Mouse (Mus musculus): ENCODE data around the gene Tekt3. TPM values are rescaled to one million over a fixed set of nuclear protein-coding genes. Genes with fewer than 3 reads are reported as not detected.

Gene Tekt3
- polyA plus RNA-seq, 1 experiment from 2014 or later: not detected

- DNase-seq (ENCODE audit: low spot score) (no peak), ATAC-seq (replicated peaks; ENCODE audit: low FRiP score) (no peak)
- no peaks in the 10 kb centered on the region for H3K9me3 ChIP-seq (ENCODE audit: control insufficient read depth, low read length)
- H3K27me3 ChIP-seq (ENCODE audit: control insufficient read depth, insufficient read depth, low read length): peaks cover 45% of the 10 kb centered on the region
- 5% methylated on average over 33 of the region's 33 CpGs for WGBS
- H3K36me3 ChIP-seq (ENCODE audit: control insufficient read depth, insufficient read depth, low read length): no peaks in the 10 kb centered on the region
- no peak overlapping the region for H3K9ac ChIP-seq (ENCODE audit: low read length)
- peaks cover 12% of the 10 kb centered on the region; the same call in 1 of the 2 replicates for H3K4me1 ChIP-seq (replicated peaks; ENCODE audit: control insufficient read depth, insufficient read depth, low read length)
- peak overlapping the region; percentile 41 for H3K4me2 ChIP-seq (ENCODE audit: low read depth, low read length, severe bottlenecking)
- no peak overlapping the region for H3K27ac ChIP-seq (ENCODE audit: low read depth, low read length)
- peak overlapping the region; percentile 29 for H3K4me3 ChIP-seq (ENCODE audit: low read depth, low read length)
Measured at GRCm38 (mm10) chr11:63131001-63131692, 69.7 kb downstream of the Tekt3 start.

- peaks cover 12% of the 10 kb centered on the region; the same call in 1 of the 2 replicates for H3K4me1 ChIP-seq (replicated peaks; ENCODE audit: control insufficient read depth, insufficient read depth, low read length)
- H3K27me3 ChIP-seq (ENCODE audit: control insufficient read depth, insufficient read depth, low read length): peaks cover 45% of the 10 kb centered on the region
- H3K4me2 ChIP-seq (ENCODE audit: low read depth, low read length, severe bottlenecking): peak overlapping the region; percentile 41
- H3K9ac ChIP-seq (ENCODE audit: low read length): no peak overlapping the region
- H3K27ac ChIP-seq (ENCODE audit: low read depth, low read length): no peak overlapping the region
- DNase-seq (ENCODE audit: low spot score) (no peak), ATAC-seq (replicated peaks; ENCODE audit: low FRiP score) (no peak)
- 5% methylated on average over 11 of the region's 11 CpGs for WGBS
- peak overlapping the region; percentile 29 for H3K4me3 ChIP-seq (ENCODE audit: low read depth, low read length)
- H3K36me3 ChIP-seq (ENCODE audit: control insufficient read depth, insufficient read depth, low read length): no peaks in the 10 kb centered on the region
- H3K9me3 ChIP-seq (ENCODE audit: control insufficient read depth, low read length): no peaks in the 10 kb centered on the region
Measured at GRCm38 (mm10) chr11:63131693-63132040, 70.2 kb downstream of the Tekt3 start.

- Histone ChIP-seq H3K9ac (ENCODE audit: low read length) (peak overlapping the region; percentile 68), H3K36me3 (ENCODE audit: control insufficient read depth, insufficient read depth, low read length) (no peaks in the 10 kb centered on the region), H3K4me2 (ENCODE audit: low read depth, low read length, severe bottlenecking) (peak overlapping the region; percentile 91), H3K4me1 (replicated peaks; ENCODE audit: control insufficient read depth, insufficient read depth, low read length) (peaks cover 12% of the 10 kb centered on the region; the same call in 1 of the 2 replicates), H3K4me3 (ENCODE audit: low read depth, low read length) (peak overlapping the region; percentile 51), H3K27ac (ENCODE audit: low read depth, low read length) (no peak overlapping the region), H3K9me3 (ENCODE audit: control insufficient read depth, low read length) (no peaks in the 10 kb centered on the region), H3K27me3 (ENCODE audit: control insufficient read depth, insufficient read depth, low read length) (peaks cover 45% of the 10 kb centered on the region)
- under 1% methylated on average over 11 of the region's 11 CpGs for WGBS
- DNase-seq (ENCODE audit: low spot score) (no peak), ATAC-seq (replicated peaks; ENCODE audit: low FRiP score) (0 out of 2 replicates have a peak, but pooled peaks have one; percentile 5)
Measured at GRCm38 (mm10) chr11:63132151-63132500, 70.7 kb downstream of the Tekt3 start.

- Histone ChIP-seq H3K9me3 (ENCODE audit: control insufficient read depth, low read length) (no peaks in the 10 kb centered on the region), H3K4me2 (ENCODE audit: low read depth, low read length, severe bottlenecking) (peak overlapping the region; percentile 91), H3K4me1 (replicated peaks; ENCODE audit: control insufficient read depth, insufficient read depth, low read length) (peaks cover 12% of the 10 kb centered on the region; the same call in 1 of the 2 replicates), H3K9ac (ENCODE audit: low read length) (peak overlapping the region; percentile 68), H3K27me3 (ENCODE audit: control insufficient read depth, insufficient read depth, low read length) (peaks cover 45% of the 10 kb centered on the region), H3K27ac (ENCODE audit: low read depth, low read length) (no peak overlapping the region), H3K36me3 (ENCODE audit: control insufficient read depth, insufficient read depth, low read length) (no peaks in the 10 kb centered on the region), H3K4me3 (ENCODE audit: low read depth, low read length) (peak overlapping the region; percentile 51)
- ATAC-seq (replicated peaks; ENCODE audit: low FRiP score): peak; percentile 19; the same call in 1 of the 2 replicates
- under 1% methylated on average over 63 of the region's 66 CpGs for WGBS
- peak; percentile 79 for DNase-seq (ENCODE audit: low spot score)
Measured at GRCm38 (mm10) chr11:63132501-63133435, 71.3 kb downstream of the Tekt3 start.

- ATAC-seq (replicated peaks; ENCODE audit: low FRiP score) (no peak), DNase-seq (ENCODE audit: low spot score) (no peak)
- Histone ChIP-seq H3K27me3 (ENCODE audit: control insufficient read depth, insufficient read depth, low read length) (peaks cover 43% of the 10 kb centered on the region), H3K9ac (ENCODE audit: low read length) (no peak overlapping the region), H3K36me3 (ENCODE audit: control insufficient read depth, insufficient read depth, low read length) (no peaks in the 10 kb centered on the region), H3K4me1 (replicated peaks; ENCODE audit: control insufficient read depth, insufficient read depth, low read length) (peaks cover 12% of the 10 kb centered on the region; the same call in 1 of the 2 replicates), H3K27ac (ENCODE audit: low read depth, low read length) (no peak overlapping the region), H3K4me2 (ENCODE audit: low read depth, low read length, severe bottlenecking) (no peak overlapping the region), H3K9me3 (ENCODE audit: control insufficient read depth, low read length) (no peaks in the 10 kb centered on the region), H3K4me3 (ENCODE audit: low read depth, low read length) (no peak overlapping the region)
- 83% methylated on average over 5 of the region's 5 CpGs for WGBS
Measured at GRCm38 (mm10) chr11:63134021-63134420, 72.6 kb downstream of the Tekt3 start.

- H3K27me3 ChIP-seq (ENCODE audit: control insufficient read depth, insufficient read depth, low read length): peaks cover 38% of the 10 kb centered on the region
- DNase-seq (ENCODE audit: low spot score): no peak
- H3K4me3 ChIP-seq (ENCODE audit: low read depth, low read length): no peak overlapping the region
- H3K4me1 ChIP-seq (replicated peaks; ENCODE audit: control insufficient read depth, insufficient read depth, low read length): peaks cover 12% of the 10 kb centered on the region; the same call in 1 of the 2 replicates
- 71% methylated on average over 15 of the region's 15 CpGs for WGBS
- no peak overlapping the region for H3K27ac ChIP-seq (ENCODE audit: low read depth, low read length)
- H3K36me3 ChIP-seq (ENCODE audit: control insufficient read depth, insufficient read depth, low read length): no peaks in the 10 kb centered on the region
- H3K9ac ChIP-seq (ENCODE audit: low read length): no peak overlapping the region
- H3K9me3 ChIP-seq (ENCODE audit: control insufficient read depth, low read length): no peaks in the 10 kb centered on the region
- no peak for ATAC-seq (replicated peaks; ENCODE audit: low FRiP score)
- H3K4me2 ChIP-seq (ENCODE audit: low read depth, low read length, severe bottlenecking): no peak overlapping the region
Measured at GRCm38 (mm10) chr11:63134742-63135482, 73.5 kb downstream of the Tekt3 start.

GRCm38 (mm10) chr11:63135622-63136021 is 74.2 kb downstream of the Tekt3 start:
- H3K27ac ChIP-seq (ENCODE audit: low read depth, low read length): no peak overlapping the region
- H3K9me3 ChIP-seq (ENCODE audit: control insufficient read depth, low read length): no peaks in the 10 kb centered on the region
- WGBS: 5% methylated on average over 8 of the region's 8 CpGs

DNA sequence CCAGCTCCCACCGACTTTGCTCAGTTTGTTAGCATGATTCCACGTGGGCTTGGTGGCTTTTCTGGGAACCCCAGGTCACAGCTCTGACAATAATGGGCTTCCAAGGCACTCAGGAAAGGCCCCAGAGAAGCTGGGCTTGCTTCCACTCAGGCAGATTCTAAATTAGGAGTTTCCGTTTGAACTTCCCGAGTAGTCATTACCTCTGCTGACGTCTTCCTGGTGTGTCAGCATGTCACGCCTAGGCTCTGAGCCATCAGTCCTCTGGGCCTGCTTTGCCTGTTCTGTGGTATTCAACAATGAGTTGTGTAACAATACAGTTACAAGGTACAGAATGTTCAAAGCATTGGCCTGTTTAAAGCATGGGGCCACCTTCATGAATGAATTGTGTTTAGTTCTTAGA is 74.8 kb downstream of the Tekt3 start:
- peaks cover 9% of the 10 kb centered on the region; the same call in 1 of the 2 replicates for H3K4me1 ChIP-seq (replicated peaks; ENCODE audit: control insufficient read depth, insufficient read depth, low read length)
- H3K9me3 ChIP-seq (ENCODE audit: control insufficient read depth, low read length): no peaks in the 10 kb centered on the region
- WGBS: 81% methylated on average over 6 of the region's 6 CpGs
- no peak overlapping the region for H3K27ac ChIP-seq (ENCODE audit: low read depth, low read length)
- peaks cover 27% of the 10 kb centered on the region for H3K27me3 ChIP-seq (ENCODE audit: control insufficient read depth, insufficient read depth, low read length)
- no peak overlapping the region for H3K4me2 ChIP-seq (ENCODE audit: low read depth, low read length, severe bottlenecking)
- DNase-seq (ENCODE audit: low spot score) (no peak), ATAC-seq (replicated peaks; ENCODE audit: low FRiP score) (no peak)
- H3K4me3 ChIP-seq (ENCODE audit: low read depth, low read length): no peak overlapping the region
- no peaks in the 10 kb centered on the region for H3K36me3 ChIP-seq (ENCODE audit: control insufficient read depth, insufficient read depth, low read length)
- H3K9ac ChIP-seq (ENCODE audit: low read length): no peak overlapping the region

More at GRCm38 (mm10) chr11:63135622-63136021, 74.2 kb downstream of the Tekt3 start:
- ATAC-seq (replicated peaks; ENCODE audit: low FRiP score) (peak; percentile 59), DNase-seq (ENCODE audit: low spot score) (peak; percentile 95)
- no peaks in the 10 kb centered on the region for H3K36me3 ChIP-seq (ENCODE audit: control insufficient read depth, insufficient read depth, low read length)
- H3K9ac ChIP-seq (ENCODE audit: low read length): no peak overlapping the region
- peaks cover 33% of the 10 kb centered on the region for H3K27me3 ChIP-seq (ENCODE audit: control insufficient read depth, insufficient read depth, low read length)
- no peak overlapping the region for H3K4me3 ChIP-seq (ENCODE audit: low read depth, low read length)
- H3K4me1 ChIP-seq (replicated peaks; ENCODE audit: control insufficient read depth, insufficient read depth, low read length): peaks cover 12% of the 10 kb centered on the region; the same call in 1 of the 2 replicates
- no peak overlapping the region for H3K4me2 ChIP-seq (ENCODE audit: low read depth, low read length, severe bottlenecking)

Measured in forebrain, embryonic 11.5 days (tissue).